Mouse (Mus musculus) erythroblast, embryonic 14.5 days (primary cell): ENCODE results near the gene Ppp1r9a.

Source experiments
- GATA1 ChIP-seq: IDR thresholded peaks from 2 replicates; pipeline ENCODE4 v1.6.1; 2012; ENCODE audit warnings: low read length, inconsistent platforms, mixed read lengths
- TAL1 ChIP-seq: IDR thresholded peaks from 3 replicates; pipeline ENCODE4 v1.6.1; 2012; ENCODE audit warnings: low read length, inconsistent platforms, mixed read lengths

- no peak for TF ChIP-seq GATA1
- TF ChIP-seq TAL1, result no peak
Measured at GRCm38 (mm10) chr6:4940086-4940485, 37.4 kb downstream of the Ppp1r9a start.
